Mouse (Mus musculus) heart, postnatal 25 days (tissue): Measurements from ENCODE around the gene Cd59b. TPM values are rescaled to one million over a fixed set of nuclear protein-coding genes. Genes with fewer than 3 reads are reported as not detected.

Experiments used
- DNase-seq: peaks from one replicate; pipeline ENCODE4 v3.0.0; 2022; ENCODE audit warnings: low spot score
- intact Hi-C: fragments of 180-260 bp; cut with DNase I; formaldehyde crosslinking; loops from one replicate; pipeline ENCODE4 v1.15.1; 2025
- total RNA-seq, 2 experiments: library from RNA; stranded (reverse); gene quantifications; 2 replicates each; pipeline ENCODE4 v1.2.3; 2021

Cd59b gene
- total RNA-seq, 2 experiments from 2014 or later = 1.4 to 3.4 TPM

DNA sequence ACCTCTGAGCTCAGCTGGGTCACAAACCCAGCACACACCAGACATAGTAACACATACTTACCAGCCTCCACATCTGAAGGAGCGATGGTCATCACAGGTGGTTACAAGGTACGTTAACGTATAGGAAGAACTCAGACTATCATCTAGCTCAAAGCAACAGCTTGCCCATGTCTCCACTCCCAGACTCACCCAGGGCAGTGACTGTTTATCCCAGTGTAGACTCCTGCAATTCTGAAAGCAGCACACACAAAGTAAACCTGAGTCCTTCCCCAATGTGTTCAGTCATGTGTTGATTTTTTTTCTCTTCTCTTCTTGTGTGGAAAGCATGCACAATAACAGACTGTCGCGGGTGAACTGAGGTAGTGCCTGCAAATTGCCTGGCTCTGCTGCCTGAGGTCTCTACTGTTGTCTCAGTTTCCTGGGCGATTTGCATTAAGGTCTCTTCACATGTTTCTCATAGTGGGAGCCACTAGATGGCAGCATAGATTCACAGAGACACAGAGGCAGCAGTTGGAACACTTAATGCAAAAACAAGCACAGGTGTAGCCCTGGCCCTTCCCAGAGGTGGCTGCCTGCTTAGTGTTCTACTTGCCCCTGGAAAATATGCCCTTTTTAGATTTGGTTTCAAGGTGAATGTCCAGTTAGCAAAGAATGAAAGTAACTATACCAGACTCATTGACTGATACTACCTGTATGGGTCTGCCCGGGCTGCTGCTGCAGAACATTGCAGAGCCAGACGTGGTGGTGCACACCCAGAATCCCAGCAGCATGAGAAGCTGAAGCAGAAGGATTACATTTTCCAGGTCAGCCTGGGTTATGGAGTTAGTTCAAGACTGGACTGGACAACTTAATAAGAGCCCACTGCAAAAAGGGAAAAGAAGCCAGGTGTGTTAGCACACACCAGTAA lies 64.8 kb downstream of the Cd59b start:
- DNase-seq = no peak
- intact Hi-C loops = loop anchor here (1.0 kb wide), 1 partner anchor 287 kb away; no protein-coding TSS in a partner anchor

DNA sequence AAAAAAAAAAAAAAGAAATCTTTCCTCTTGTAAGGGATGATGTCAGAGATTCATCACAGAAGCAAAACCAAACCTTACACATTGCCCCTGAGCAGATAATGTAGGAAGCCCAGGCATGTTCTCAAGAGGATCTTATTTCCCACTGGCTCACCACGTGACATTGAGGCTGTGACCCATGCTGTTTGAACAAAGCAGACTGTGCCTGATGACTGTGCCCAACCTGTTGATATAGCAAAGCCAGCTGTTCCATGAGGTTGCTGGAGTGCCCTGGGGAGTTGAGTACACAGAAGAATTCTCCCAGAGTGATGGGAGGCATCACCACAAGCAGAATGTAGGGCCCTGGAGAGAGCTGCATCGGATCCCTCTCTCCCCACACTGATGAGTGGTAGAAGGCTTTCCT lies 66.3 kb downstream of the Cd59b start:
- intact Hi-C loops = no loop called here

More for the DNA sequence above, 66.3 kb downstream of the Cd59b start:
- no peak for DNase-seq

Other genes starting within 250 kb of the Cd59b start
- gene Lmo2, start 111.9 kb upstream of the Cd59b start, total RNA-seq = 10 to 100 TPM; 19.3 to 19.8 TPM
- 10 to 100 TPM; 51.9 to 58.3 TPM for gene Fbxo3, start 42.1 kb upstream of the Cd59b start, total RNA-seq
- gene 4931422A03Rik, start 41.5 kb upstream of the Cd59b start, total RNA-seq = not detected
- under 1 TPM in 1 of 2 experiments, not detected in 1; 0.25 TPM for gene Gm10912, start 4.0 kb upstream of the Cd59b start, total RNA-seq
- gene Gm10799, start 1.3 kb upstream of the Cd59b start, total RNA-seq = not detected
- 10 to 100 TPM; 48.8 to 49.2 TPM for gene Cd59a, start 26.0 kb downstream of the Cd59b start, total RNA-seq
- under 1 TPM; 0.42 to 0.56 TPM for gene A930018P22Rik, start 52.9 kb downstream of the Cd59b start, total RNA-seq